In genomic region chr2:118637888-118638526, GRCm38 (mm10) we compare ENCODE assay signal across 8 mouse cellular contexts. TPM values are rescaled to one million over a fixed set of nuclear protein-coding genes. Genes with fewer than 3 reads are reported as not detected.
DNase-seq lines count a peak whose midpoint lies in the region; ATAC-seq lines count a peak whose summit lies in the region.

No protein-coding gene starts in this region.

- peak; percentile 74 for DNase-seq in R1 (ENCODE audit: low read depth, low spot score)
- DNase-seq in cerebellum, adult 18-20 months, result peak; percentile 62 to 79
- DNase-seq in forelimb bud, embryonic 11.5 days (ENCODE audit: low read depth, low spot score), result peak; percentile 75
- peak; percentile 68 for DNase-seq in hindlimb bud, embryonic 11.5 days (ENCODE audit: extremely low spot score, low read depth, low spot score)
- DNase-seq in left cerebral cortex, adult 11 months (ENCODE audit: low spot score), result peak; percentile 32
- peak; percentile 59 for DNase-seq in right cerebral cortex, postnatal 25 days
- DNase-seq in yolk sac, embryonic 10.5 days (ENCODE audit: low spot score), result peak; percentile 73

- peak; percentile 97 for ATAC-seq in megakaryocyte progenitor cell, adult 5-6 weeks (replicated peaks; ENCODE audit: poor library complexity)

RNA-seq across cellular contexts. Expression of gene Pak6, which starts 25.1 kb away (rescaled TPM):
- 0.07 and 0.17 TPM in 2 replicates for total RNA-seq in megakaryocyte progenitor cell, adult 5-6 weeks (2015)
- 0.21 and 0.61 TPM in 2 replicates for total RNA-seq in megakaryocyte progenitor cell, adult 5-6 weeks (2017)

RNA-seq across cellular contexts. Expression of gene Bub1b, which starts 40.0 kb away (rescaled TPM):
- 38.1 and 42.7 TPM in 2 replicates for total RNA-seq in megakaryocyte progenitor cell, adult 5-6 weeks (2015)
- 123 and 126 TPM in 2 replicates for total RNA-seq in megakaryocyte progenitor cell, adult 5-6 weeks (2017)

Comparison
In these comparisons a context has a peak if more than half of its experiments do, and no peak if none do; other contexts are left out.
1. Peak in every context shown above with its lines: DNase-seq and ATAC-seq.